In the genomic region with DNA sequence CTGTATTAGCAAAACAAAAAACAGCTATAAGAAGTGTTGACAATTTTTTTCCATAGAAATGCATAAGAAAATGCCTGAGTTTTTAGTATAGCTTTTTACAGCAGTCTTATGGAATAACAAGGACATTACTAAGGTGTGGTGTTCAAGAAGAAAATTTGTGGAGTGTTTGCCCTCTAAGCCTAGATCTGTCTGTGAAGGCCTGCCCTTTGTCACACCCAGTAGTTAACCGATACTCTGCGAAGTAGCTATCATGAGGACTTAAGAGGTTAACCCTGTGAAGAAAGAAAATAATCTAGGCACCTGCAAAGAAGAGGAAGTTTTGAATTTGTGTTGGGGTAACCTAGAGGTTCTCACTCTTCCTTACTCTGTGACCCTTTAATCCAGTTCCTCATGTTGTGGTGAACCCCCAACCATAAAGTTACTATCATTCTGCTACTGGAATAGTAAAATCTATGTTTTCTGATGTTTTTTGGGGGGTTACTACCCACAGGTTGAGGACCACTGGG, we compare ENCODE assay signal across 22 mouse cellular contexts. TPM values are rescaled to one million over a fixed set of nuclear protein-coding genes. Genes with fewer than 3 reads are reported as not detected.
DNase-seq lines count a peak whose midpoint lies in the region; ATAC-seq and TF ChIP-seq lines count a peak whose summit lies in the region.
"Had no signal": no experiment of that assay in that cellular context is flagged by ENCODE, and none has a peak within 500 bp of the region (broad histone marks: within the 10 kb centered on the region; RNA-seq: fewer than 3 reads in every experiment).

No protein-coding gene starts in this region.

- DNase-seq in liver, embryonic 11.5 days (ENCODE audit: low spot score) = no peak
- no peak for DNase-seq in lung, postnatal 36 days
- DNase-seq in testis, postnatal 10 days (ENCODE audit: low spot score) = no peak
- no peak for DNase-seq in layer of hippocampus, adult 18-20 months (ENCODE audit: low spot score in 2 of 2)
- DNase-seq: adrenal gland, adult 8-10 months; adrenal gland, postnatal 36 days; cerebellum, adult 11 months; cerebellum, adult 8-10 months; cerebellum, postnatal 36 days; embryo, embryonic 11 days; gastrocnemius, postnatal 36 days; heart, adult 2 months had no signal

- TF ChIP-seq CTCF in intestine, postnatal 0 days (IDR thresholded peaks at IDR 0.05; ENCODE audit: low read depth) = no peak

- ATAC-seq in liver, embryonic 12.5 days = no peak
- no peak for ATAC-seq in liver, embryonic 11.5 days (replicated peaks; ENCODE audit: low FRiP score)
- ATAC-seq in common myeloid progenitor, adult 5-6 weeks (replicated peaks; ENCODE audit: low read depth, poor library complexity, severe bottlenecking) = peak; percentile 55
- ATAC-seq in intestine, postnatal 0 days = 0 out of 2 replicates have a peak, but pooled peaks have one; percentile 44
- ATAC-seq: forebrain, embryonic 15.5 days had no signal

- H3K36me3 ChIP-seq in liver, embryonic 12.5 days = peaks cover 37% of the 10 kb centered on the region
- 0 out of 2 replicates have a peak, but pooled peaks cover 2% of the 10 kb centered on the region for H3K36me3 ChIP-seq in liver, embryonic 11.5 days (ENCODE audit: control insufficient read depth, insufficient read depth, low read length)
- peaks cover 7% of the 10 kb centered on the region; the same call in 1 of the 2 replicates for H3K36me3 ChIP-seq in intestine, postnatal 0 days (ENCODE audit: control insufficient read depth, insufficient read depth)
- H3K36me3 ChIP-seq: forebrain, embryonic 15.5 days; heart, embryonic 15.5 days had no signal

- 0 out of 2 replicates have a peak overlapping the region, but pooled peaks have one; percentile 10 for H3K27ac ChIP-seq in liver, embryonic 12.5 days
- no peak overlapping the region for H3K27ac ChIP-seq in liver, embryonic 11.5 days (ENCODE audit: low read depth, low read length)
- peak overlapping the region; percentile 29; the same call in 1 of the 2 replicates for H3K27ac ChIP-seq in intestine, postnatal 0 days (ENCODE audit: low read depth, low read length)
- H3K27ac ChIP-seq: embryonic facial prominence, embryonic 12.5 days; forebrain, embryonic 15.5 days; heart, adult 2 months; heart, embryonic 15.5 days; hindbrain, embryonic 10.5 days; hindbrain, embryonic 14.5 days had no signal

- WGBS in liver, embryonic 12.5 days (ENCODE audit: insufficient replicate concordance) = 66% methylated on average over 2 of the region's 2 CpGs
- 86% methylated on average over 2 of the region's 2 CpGs for WGBS in liver, embryonic 11.5 days
- 49% methylated on average over 2 of the region's 2 CpGs for WGBS in intestine, postnatal 0 days

- H3K4me2 ChIP-seq in liver, embryonic 12.5 days = no peak overlapping the region
- H3K4me2 ChIP-seq in liver, embryonic 11.5 days = no peak overlapping the region
- no peak overlapping the region for H3K4me2 ChIP-seq in intestine, postnatal 0 days (replicated peaks; ENCODE audit: low read depth)
- H3K4me2 ChIP-seq: embryonic facial prominence, embryonic 12.5 days; forebrain, embryonic 15.5 days; heart, embryonic 11.5 days; heart, embryonic 15.5 days; hindbrain, embryonic 14.5 days had no signal

- no peak overlapping the region for H3K4me3 ChIP-seq in liver, embryonic 12.5 days
- H3K4me3 ChIP-seq in liver, embryonic 11.5 days (ENCODE audit: low read depth, low read length) = no peak overlapping the region
- no peak overlapping the region for H3K4me3 ChIP-seq in intestine, postnatal 0 days (ENCODE audit: low read depth, low read length)
- H3K4me3 ChIP-seq: embryonic facial prominence, embryonic 12.5 days; forebrain, embryonic 15.5 days; heart, adult 2 months; heart, embryonic 15.5 days; hindbrain, embryonic 10.5 days had no signal

- no peaks in the 10 kb centered on the region for H3K27me3 ChIP-seq in liver, embryonic 12.5 days (replicated peaks)
- H3K27me3 ChIP-seq in liver, embryonic 11.5 days (replicated peaks; ENCODE audit: control insufficient read depth, insufficient read depth, low read length) = no peaks in the 10 kb centered on the region
- H3K27me3 ChIP-seq in intestine, postnatal 0 days (replicated peaks; ENCODE audit: control insufficient read depth, insufficient read depth, low read length) = no peaks in the 10 kb centered on the region
- H3K27me3 ChIP-seq: CH12.LX; embryonic facial prominence, embryonic 12.5 days; forebrain, embryonic 15.5 days; heart, embryonic 15.5 days had no signal

- no peak overlapping the region for H3K9ac ChIP-seq in liver, embryonic 12.5 days
- H3K9ac ChIP-seq in liver, embryonic 11.5 days (ENCODE audit: low read depth, low read length) = no peak overlapping the region
- H3K9ac ChIP-seq in intestine, postnatal 0 days (ENCODE audit: low read depth, low read length) = no peak overlapping the region
- H3K9ac ChIP-seq: embryonic facial prominence, embryonic 12.5 days; forebrain, embryonic 15.5 days; heart, embryonic 15.5 days; hindbrain, embryonic 14.5 days had no signal

- no peaks in the 10 kb centered on the region for H3K9me3 ChIP-seq in liver, embryonic 12.5 days (replicated peaks)
- no peaks in the 10 kb centered on the region for H3K9me3 ChIP-seq in liver, embryonic 11.5 days (ENCODE audit: control insufficient read depth, low read length)
- H3K9me3 ChIP-seq in intestine, postnatal 0 days (ENCODE audit: control insufficient read depth) = no peaks in the 10 kb centered on the region
- H3K9me3 ChIP-seq: embryonic facial prominence, embryonic 12.5 days; forebrain, embryonic 15.5 days; heart, embryonic 15.5 days; hindbrain, embryonic 10.5 days had no signal

- H3K4me1 ChIP-seq in liver, embryonic 12.5 days = peaks cover 56% of the 10 kb centered on the region
- H3K4me1 ChIP-seq in liver, embryonic 11.5 days (replicated peaks; ENCODE audit: control insufficient read depth, insufficient read depth, low read length) = peaks cover 10% of the 10 kb centered on the region
- no peaks in the 10 kb centered on the region for H3K4me1 ChIP-seq in intestine, postnatal 0 days (replicated peaks; ENCODE audit: control insufficient read depth, insufficient read depth, low read length)

RNA-seq across cellular contexts. Expression of a gene that starts 5.8 kb away (rescaled TPM):
- polyA plus RNA-seq in liver, embryonic 12.5 days (2016; fragmentation: Nextera tagmentation; extraction: Ambion mirVana) = 29.8 and 31.2 TPM in 2 replicates
- polyA plus RNA-seq in liver, embryonic 11.5 days (2014; fragmentation: Nextera tagmentation; extraction: Ambion mirVana) = 29.4 and 30.4 TPM in 2 replicates
- 39.8 and 42.5 TPM in 2 replicates for total RNA-seq in common myeloid progenitor, adult 5-6 weeks (2017)
- polyA plus RNA-seq in intestine, postnatal 0 days (2015; fragmentation: Nextera tagmentation; extraction: Ambion mirVana) = 84.7 and 92.1 TPM in 2 replicates
- 10 to 100 TPM; 43.5 to 44.2 TPM for total RNA-seq in layer of hippocampus, adult 18-20 months (2021)

RNA-seq across cellular contexts. Expression of a gene that starts 39.2 kb away (rescaled TPM):
- 0.87 and 0.92 TPM in 2 replicates for polyA plus RNA-seq in liver, embryonic 12.5 days (2016; fragmentation: Nextera tagmentation; extraction: Ambion mirVana)
- 0.84 and 1.4 TPM in 2 replicates for polyA plus RNA-seq in liver, embryonic 11.5 days (2014; fragmentation: Nextera tagmentation; extraction: Ambion mirVana)
- 0.68 and 1.6 TPM in 2 replicates for total RNA-seq in common myeloid progenitor, adult 5-6 weeks (2017)
- 3.3 and 3.8 TPM in 2 replicates for polyA plus RNA-seq in intestine, postnatal 0 days (2015; fragmentation: Nextera tagmentation; extraction: Ambion mirVana)
- 1 to 10 TPM; 4.2 to 4.5 TPM for total RNA-seq in layer of hippocampus, adult 18-20 months (2021)

RNA-seq across cellular contexts. Expression of a gene that starts 49.2 kb away (rescaled TPM):
- 0.23 TPM in 2 replicates for polyA plus RNA-seq in liver, embryonic 12.5 days (2016; fragmentation: Nextera tagmentation; extraction: Ambion mirVana)
- 0.22 and 0.29 TPM in 2 replicates for polyA plus RNA-seq in liver, embryonic 11.5 days (2014; fragmentation: Nextera tagmentation; extraction: Ambion mirVana)
- total RNA-seq in common myeloid progenitor, adult 5-6 weeks (2017) = 0.09 and 1.1 TPM in 2 replicates
- not detected in 2 replicates for polyA plus RNA-seq in intestine, postnatal 0 days (2015; fragmentation: Nextera tagmentation; extraction: Ambion mirVana)
- 10 to 100 TPM; 18.7 to 20.0 TPM for total RNA-seq in layer of hippocampus, adult 18-20 months (2021)

RNA-seq across cellular contexts. Expression of a gene that starts 52.1 kb away (rescaled TPM):
- polyA plus RNA-seq in liver, embryonic 12.5 days (2016; fragmentation: Nextera tagmentation; extraction: Ambion mirVana) = 1.7 and 1.8 TPM in 2 replicates
- 3.8 and 4.9 TPM in 2 replicates for polyA plus RNA-seq in liver, embryonic 11.5 days (2014; fragmentation: Nextera tagmentation; extraction: Ambion mirVana)
- total RNA-seq in common myeloid progenitor, adult 5-6 weeks (2017) = 3.7 and 8.4 TPM in 2 replicates
- polyA plus RNA-seq in intestine, postnatal 0 days (2015; fragmentation: Nextera tagmentation; extraction: Ambion mirVana) = 1.8 and 2.4 TPM in 2 replicates
- 1 to 10 TPM; 5.6 to 6.3 TPM for total RNA-seq in layer of hippocampus, adult 18-20 months (2021)

RNA-seq across cellular contexts. Expression of a gene that starts 55.3 kb away (rescaled TPM):
- polyA plus RNA-seq in liver, embryonic 12.5 days (2016; fragmentation: Nextera tagmentation; extraction: Ambion mirVana) = 44.8 and 49.1 TPM in 2 replicates
- polyA plus RNA-seq in liver, embryonic 11.5 days (2014; fragmentation: Nextera tagmentation; extraction: Ambion mirVana) = 82.5 and 89.9 TPM in 2 replicates
- total RNA-seq in common myeloid progenitor, adult 5-6 weeks (2017) = 50.5 and 61.8 TPM in 2 replicates
- 260 and 264 TPM in 2 replicates for polyA plus RNA-seq in intestine, postnatal 0 days (2015; fragmentation: Nextera tagmentation; extraction: Ambion mirVana)
- 10 to 100 TPM in 1 of 2 experiments, 1 to 10 TPM in 1; 9.6 to 13.0 TPM for total RNA-seq in layer of hippocampus, adult 18-20 months (2021)

Comparison
In these comparisons a context has a peak if more than half of its experiments do, and no peak if none do; other contexts are left out.
1. ATAC-seq: peak in common myeloid progenitor, adult 5-6 weeks (single experiment) and intestine, postnatal 0 days (single experiment); none in liver, embryonic 12.5 days (single experiment) and liver, embryonic 11.5 days (single experiment).